Mouse (Mus musculus) embryonic facial prominence, embryonic 11.5 days (tissue): ENCODE data around the gene Tspear. TPM values are rescaled to one million over a fixed set of nuclear protein-coding genes. Genes with fewer than 3 reads are reported as not detected.
"Not testable (repeated sequence)": the region's sequence is repeated elsewhere in the genome, so short reads cannot be mapped to it uniquely, and the experiment has no call there.

ENCODE experiments used
- ATAC-seq: fragments of 200-750 bp; cut with Nextera tagmentation; replicated peaks from 2 replicates; pipeline ENCODE4 v1.8.0; 2017; ENCODE audit warnings: low read depth; ENCODE audit not compliant: insufficient number of reproducible peaks, low FRiP score, low TSS enrichment
- DNase-seq: peaks from one replicate; pipeline ENCODE4 v3.0.0-alpha.2; 2015; ENCODE audit warnings: low spot score
- H3K27ac ChIP-seq: fragments of 300-500 bp; sonication (generic); replicated peaks from 2 replicates; pipeline ENCODE4 v1.5.1; 2014; ENCODE audit warnings: mild to moderate bottlenecking, low read depth, low read length, control low read depth
- H3K27me3 ChIP-seq: fragments of 300-500 bp; sonication (generic); 2 replicates; pipeline ENCODE4 v1.6.1; 2014; ENCODE audit warnings: mild to moderate bottlenecking, low read length, moderate library complexity, mixed read lengths; ENCODE audit not compliant: control insufficient read depth, insufficient read depth
- H3K36me3 ChIP-seq: fragments of 300-500 bp; sonication (generic); replicated peaks from 2 replicates; pipeline ENCODE4 v1.6.1; 2014; ENCODE audit warnings: low read depth, mild to moderate bottlenecking, low read length, moderate library complexity, mixed read lengths; ENCODE audit not compliant: control insufficient read depth, insufficient read depth
- H3K4me1 ChIP-seq: fragments of 300-500 bp; sonication (generic); 2 replicates; pipeline ENCODE4 v1.6.1; 2014; ENCODE audit warnings: low read length, mixed read lengths; ENCODE audit not compliant: control insufficient read depth, insufficient read depth
- H3K4me2 ChIP-seq: fragments of 300-500 bp; sonication (generic); 2 replicates; pipeline ENCODE4 v1.6.1; 2014; ENCODE audit warnings: low read depth, mild to moderate bottlenecking, control low read depth, low read length, moderate library complexity
- H3K4me3 ChIP-seq: fragments of 300-500 bp; sonication (generic); 2 replicates; pipeline ENCODE4 v1.5.1; 2014; ENCODE audit warnings: low read depth, low read length, control low read depth
- H3K9ac ChIP-seq: fragments of 300-500 bp; sonication (generic); replicated peaks from 2 replicates; pipeline ENCODE4 v1.6.1; 2014; ENCODE audit warnings: mild to moderate bottlenecking, control low read depth, low read length
- H3K9me3 ChIP-seq: fragments of 300-500 bp; sonication (generic); replicated peaks from 2 replicates; pipeline ENCODE4 v1.6.1; 2016; ENCODE audit warnings: mild to moderate bottlenecking, low read length, inconsistent platforms, mixed read lengths; ENCODE audit not compliant: control insufficient read depth
- WGBS: fragments of 180-500 bp; shearing (Covaris S2); extraction: QIAGEN DNeasy Blood & Tissue Kit; methylation state at CpG from one replicate; pipeline ENCODE4 v1.1.7; 2014; 5-methylcytosine and 5-hydroxymethylcytosine counted together
- polyA plus RNA-seq: library from polyadenylated mRNA; unstranded; fragments of >200 nt; fragmentation: Nextera tagmentation; extraction: Ambion mirVana; gene quantifications from 2 replicates; pipeline ENCODE4 v1.2.1, GENCODE M21; 2014

Gene Tspear
- polyA plus RNA-seq, 1 experiment from 2014 or later: 0.39 TPM

GRCm38 (mm10) chr10:77715507-77715906, 29.1 kb downstream of the Tspear start, which contains the start of gene Gm10142:
Gm10142 (plus strand) TSS chr10:77715807.
- ATAC-seq: no peak
- Histone ChIP-seq H3K9me3 (no peaks in the 10 kb centered on the region), H3K27me3 (no peaks in the 10 kb centered on the region), H3K4me1 (no peaks in the 10 kb centered on the region), H3K36me3 (no peaks in the 10 kb centered on the region), H3K4me2 (no peak within 1 kb of the TSS), H3K9ac (no peak within 1 kb of the TSS), H3K27ac (no peak within 1 kb of the TSS), H3K4me3 (no peak within 1 kb of the TSS)
- DNase-seq: no peak
- 93% methylated on average over 1 of the region's 1 CpGs for WGBS

GRCm38 (mm10) chr10:77720299-77720698, 33.9 kb downstream of the Tspear start, which contains the start of gene Krtap12-1:
Krtap12-1 (plus strand) TSS chr10:77720599.
- H3K27me3 ChIP-seq, ATAC-seq, DNase-seq, H3K4me2 ChIP-seq, H3K9ac ChIP-seq, H3K4me3 ChIP-seq, H3K9me3 ChIP-seq, H3K4me1 ChIP-seq, H3K27ac ChIP-seq, H3K36me3 ChIP-seq: not testable (repeated sequence)
- WGBS: 81% methylated on average over 1 of the region's 1 CpGs

GRCm38 (mm10) chr10:77724855-77725254, 38.5 kb downstream of the Tspear start:
- no peak for ATAC-seq
- no peak for DNase-seq
- Histone ChIP-seq H3K4me1 (no peaks in the 10 kb centered on the region), H3K27me3 (no peaks in the 10 kb centered on the region), H3K9me3 (no peaks in the 10 kb centered on the region), H3K36me3 (no peaks in the 10 kb centered on the region), H3K4me2 (no peak overlapping the region), H3K9ac (no peak overlapping the region), H3K27ac (no peak overlapping the region), H3K4me3 (no peak overlapping the region)
- WGBS: 76% methylated on average over 8 of the region's 8 CpGs

GRCm38 (mm10) chr10:77726186-77726585, 39.8 kb downstream of the Tspear start, which contains the start of gene Gm10100:
Gm10100 (plus strand) TSS chr10:77726486.
- no peaks in the 10 kb centered on the region for H3K9me3 ChIP-seq
- H3K4me3 ChIP-seq: no peak within 1 kb of the TSS
- WGBS: 39% methylated on average over 3 of the region's 3 CpGs
- DNase-seq: no peak
- no peak within 1 kb of the TSS for H3K9ac ChIP-seq
- ATAC-seq: no peak
- no peak within 1 kb of the TSS for H3K4me2 ChIP-seq
- H3K27me3 ChIP-seq: no peaks in the 10 kb centered on the region
- H3K27ac ChIP-seq: no peak within 1 kb of the TSS
- H3K36me3 ChIP-seq: no peaks in the 10 kb centered on the region
- no peaks in the 10 kb centered on the region for H3K4me1 ChIP-seq

GRCm38 (mm10) chr10:77728280-77728679, 41.9 kb downstream of the Tspear start:
- no peak overlapping the region for H3K9ac ChIP-seq
- no peaks in the 10 kb centered on the region for H3K36me3 ChIP-seq
- H3K27ac ChIP-seq: no peak overlapping the region
- H3K9me3 ChIP-seq: no peaks in the 10 kb centered on the region
- no peak for DNase-seq
- H3K4me1 ChIP-seq: no peaks in the 10 kb centered on the region
- no peak overlapping the region for H3K4me2 ChIP-seq
- no peak overlapping the region for H3K4me3 ChIP-seq
- no peak for ATAC-seq
- 59% methylated on average over 4 of the region's 4 CpGs for WGBS
- H3K27me3 ChIP-seq: no peaks in the 10 kb centered on the region

GRCm38 (mm10) chr10:77729241-77729640, 42.9 kb downstream of the Tspear start:
- H3K27me3 ChIP-seq: no peaks in the 10 kb centered on the region
- no peaks in the 10 kb centered on the region for H3K9me3 ChIP-seq
- H3K9ac ChIP-seq: no peak overlapping the region
- no peak overlapping the region for H3K27ac ChIP-seq
- no peak for ATAC-seq
- WGBS: 60% methylated on average over 4 of the region's 4 CpGs
- no peak overlapping the region for H3K4me2 ChIP-seq
- H3K4me3 ChIP-seq: no peak overlapping the region
- no peaks in the 10 kb centered on the region for H3K36me3 ChIP-seq
- DNase-seq: no peak
- H3K4me1 ChIP-seq: no peaks in the 10 kb centered on the region

- Histone ChIP-seq H3K9me3 (no peaks in the 10 kb centered on the region), H3K27me3 (no peaks in the 10 kb centered on the region), H3K4me1 (no peaks in the 10 kb centered on the region), H3K36me3 (no peaks in the 10 kb centered on the region), H3K27ac (no peak overlapping the region), H3K9ac (no peak overlapping the region), H3K4me2 (no peak overlapping the region), H3K4me3 (no peak overlapping the region)
- WGBS: 100% methylated on average over 1 of the region's 1 CpGs
- DNase-seq (no peak), ATAC-seq (no peak)
Measured at GRCm38 (mm10) chr10:77735928-77736327, 49.6 kb downstream of the Tspear start.

GRCm38 (mm10) chr10:77738929-77739328, 52.6 kb downstream of the Tspear start:
- WGBS: 86% methylated on average over 4 of the region's 4 CpGs
- no peaks in the 10 kb centered on the region for H3K36me3 ChIP-seq
- no peak overlapping the region for H3K9ac ChIP-seq
- H3K4me2 ChIP-seq: no peak overlapping the region
- no peaks in the 10 kb centered on the region for H3K9me3 ChIP-seq
- H3K27ac ChIP-seq: no peak overlapping the region
- no peak for ATAC-seq
- no peaks in the 10 kb centered on the region for H3K27me3 ChIP-seq
- no peak overlapping the region for H3K4me3 ChIP-seq
- no peaks in the 10 kb centered on the region for H3K4me1 ChIP-seq
- no peak for DNase-seq
